Mouse (Mus musculus) monocyte, adult 5-6 weeks (primary cell): ENCODE measurements around the gene Fmnl3. TPM values are rescaled to one million over a fixed set of nuclear protein-coding genes. Genes with fewer than 3 reads are reported as not detected.
A peak's percentile ranks its signal among the peaks of the same experiment; 100 is the strongest.

Experiments
- ATAC-seq: fragments of 153-309, 156-312 bp; replicated peaks from 2 replicates; pipeline ENCODE4 v1.8.0; 2017; ENCODE audit warnings: mild to moderate bottlenecking; ENCODE audit not compliant: low TSS enrichment, insufficient number of reproducible peaks, severe bottlenecking, poor library complexity, low FRiP score
- total RNA-seq: library from RNA; stranded (forward); fragments of 200-1000, 200-491, 200-594 nt; gene quantifications from 3 replicates; pipeline ENCODE4 v1.2.3, GENCODE M21; 2017

Gene Fmnl3
- total RNA-seq, 1 experiment from 2014 or later: 31.6 TPM

GRCm38 (mm10) chr15:99290586-99290985, 79.7 kb downstream of the Fmnl3 start:
- ATAC-seq: no peak

GRCm38 (mm10) chr15:99285189-99285535, 85.1 kb downstream of the Fmnl3 start:
- ATAC-seq: no peak

GRCm38 (mm10) chr15:99284527-99285188, 85.6 kb downstream of the Fmnl3 start:
- ATAC-seq: peak; percentile 88

- ATAC-seq: no peak
These were observed 86.8 kb downstream of the Fmnl3 start for GRCm38 (mm10) chr15:99283456-99283855.

- ATAC-seq: 0 out of 2 replicates have a peak, but pooled peaks have one; percentile 10
These were observed 92.0 kb downstream of the Fmnl3 start for GRCm38 (mm10) chr15:99278271-99278670.

- no peak for ATAC-seq
These were observed 94.2 kb downstream of the Fmnl3 start for GRCm38 (mm10) chr15:99276095-99276494.

Other genes with a start within 250 kb of the Fmnl3 start
- gene Spats2, start 244.6 kb downstream of the Fmnl3 start, total RNA-seq: not detected in 3 replicates
- gene Kcnh3, start 145.6 kb downstream of the Fmnl3 start, total RNA-seq: not detected in 3 replicates
- 41.0 to 47.6 TPM (median 47.0 TPM) in 3 replicates for gene Mcrs1, start 118.5 kb downstream of the Fmnl3 start, total RNA-seq
- gene Prpf40b, start 75.4 kb downstream of the Fmnl3 start, total RNA-seq: 0.57 to 7.6 TPM (median 1.7 TPM) in 3 replicates
- gene Fam186b, start 74.6 kb downstream of the Fmnl3 start, total RNA-seq: not detected in 3 replicates
- gene Tmbim6, start 22.4 kb upstream of the Fmnl3 start, total RNA-seq: 340 to 400 TPM (median 366 TPM) in 3 replicates
- gene Nckap5l, start 87.3 kb upstream of the Fmnl3 start, total RNA-seq: 1.2 to 3.4 TPM (median 1.2 TPM) in 3 replicates
- gene Bcdin3d, start 104.2 kb upstream of the Fmnl3 start, total RNA-seq: 6.8 to 12.5 TPM (median 7.3 TPM) in 3 replicates
- gene Faim2, start 157.7 kb upstream of the Fmnl3 start, total RNA-seq: 0.11 TPM in 1 of 3 replicates, not detected in the others
- gene Aqp2, start 208.6 kb upstream of the Fmnl3 start, total RNA-seq: not detected in 3 replicates
- gene Aqp5, start 220.3 kb upstream of the Fmnl3 start, total RNA-seq: not detected in 3 replicates
- gene Aqp6, start 230.9 kb upstream of the Fmnl3 start, total RNA-seq: not detected in 3 replicates